13 mouse cellular contexts compared by ENCODE assay signal in genomic region chr1:18551211-18551610, GRCm38 (mm10).
DNase-seq lines count a peak whose midpoint lies in the region.
"Had no signal": no experiment of that assay in that cellular context is flagged by ENCODE, and none has a peak within 500 bp of the region (broad histone marks: within the 10 kb centered on the region; RNA-seq: fewer than 3 reads in every experiment).

No protein-coding gene starts in this region.

- peak; percentile 4 to 14 for DNase-seq in cerebellum, postnatal 10 days
- DNase-seq in cerebellum, adult 11 months = no peak
- DNase-seq in left cerebral cortex, postnatal 25 days (ENCODE audit: low spot score in 2 of 2) = peak; percentile 13 to 40
- DNase-seq in left cerebral cortex, postnatal 4 days = no peak
- DNase-seq in layer of hippocampus, adult 8-10 months (ENCODE audit: low spot score in 2 of 2) = peak; percentile 30 to 48
- DNase-seq in right cerebral cortex, postnatal 10 days (ENCODE audit: low spot score in 2 of 2) = peak; percentile 40 to 49
- no peak for DNase-seq in retina, embryonic 14.5 days (ENCODE audit: low spot score)
- no peak for DNase-seq in testis, postnatal 10 days (ENCODE audit: low spot score)
- DNase-seq: cerebellum, adult 8-10 months; heart, adult 11 months; kidney, adult 8-10 months; kidney, postnatal 14 days; thymus, postnatal 25 days had no signal

- intact Hi-C loops in left cerebral cortex, postnatal 25 days (cut with DNase I) = no loop called here
- intact Hi-C loops in left cerebral cortex, postnatal 4 days (cut with DNase I) = loop anchor here (5.0 kb wide), 1 partner anchor 606 kb away; no protein-coding TSS in a partner anchor

Comparison
In these comparisons a context has a peak if more than half of its experiments do, and no peak if none do; other contexts are left out.
1. DNase-seq: peak in cerebellum, postnatal 10 days (2 of 2), left cerebral cortex, postnatal 25 days (2 of 2), layer of hippocampus, adult 8-10 months (2 of 2) and right cerebral cortex, postnatal 10 days (2 of 2); none in cerebellum, adult 11 months (single experiment), left cerebral cortex, postnatal 4 days (single experiment), retina, embryonic 14.5 days (single experiment) and testis, postnatal 10 days (single experiment).